Mouse (Mus musculus) cerebral cortex, adult 2 months (tissue): Measurements from ENCODE around the gene Prkca.

ENCODE experiments used
- whole genome bisulfite sequencing: fragments of 180-500 bp; shearing (Covaris S2); methylation state at CpG from one replicate; pipeline ENCODE4 v1.1.7; 2018; 5-methylcytosine and 5-hydroxymethylcytosine counted together

Prkca gene

GRCm38 (mm10) chr11:108260775-108261517 lies 82.8 kb downstream of the Prkca start:
- 87% methylated on average over 6 of the region's 6 CpGs for WGBS

DNA sequence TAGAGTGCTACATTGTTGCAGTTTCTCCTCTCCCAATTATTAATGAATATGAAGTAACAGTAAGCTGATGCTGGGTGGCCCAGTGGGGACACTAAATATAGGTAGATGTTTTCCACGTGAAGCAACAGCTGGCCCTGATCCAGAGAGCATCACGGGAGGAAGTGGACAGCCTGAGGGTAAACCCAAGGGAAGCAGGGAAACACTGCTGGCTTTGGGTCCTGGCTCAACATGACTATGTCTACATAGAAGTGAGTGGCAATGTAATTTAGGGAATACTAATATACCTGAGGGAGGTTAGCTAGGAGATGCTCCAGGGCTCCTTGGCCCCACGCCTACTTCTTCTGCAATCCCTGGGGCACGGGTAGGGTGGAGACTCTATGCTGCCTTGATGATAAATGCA lies 84.3 kb downstream of the Prkca start:
- WGBS: 37% methylated on average over 4 of the region's 4 CpGs

DNA sequence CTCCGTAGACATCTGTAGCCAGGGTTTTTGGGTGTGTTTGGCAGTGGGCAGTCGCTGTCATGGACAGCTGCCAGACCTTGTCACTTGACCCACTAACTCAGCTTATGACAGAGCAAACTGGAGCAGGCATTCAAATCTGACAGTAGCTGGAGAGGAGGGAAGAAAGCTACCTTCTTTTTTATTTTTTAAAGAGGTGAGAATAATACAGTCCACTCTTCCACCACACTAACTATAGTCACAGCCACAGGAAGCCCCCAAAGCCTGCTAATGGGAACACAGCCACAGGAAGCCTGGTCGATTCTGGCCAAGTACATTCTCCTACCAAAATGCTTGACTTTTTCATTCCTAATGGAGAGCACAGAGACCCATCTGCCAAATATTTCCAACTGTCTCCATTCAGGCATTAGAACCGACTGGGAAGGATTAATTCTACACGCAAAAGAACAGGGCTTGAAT lies 84.9 kb downstream of the Prkca start:
- WGBS: 27% methylated on average over 5 of the region's 5 CpGs

DNA sequence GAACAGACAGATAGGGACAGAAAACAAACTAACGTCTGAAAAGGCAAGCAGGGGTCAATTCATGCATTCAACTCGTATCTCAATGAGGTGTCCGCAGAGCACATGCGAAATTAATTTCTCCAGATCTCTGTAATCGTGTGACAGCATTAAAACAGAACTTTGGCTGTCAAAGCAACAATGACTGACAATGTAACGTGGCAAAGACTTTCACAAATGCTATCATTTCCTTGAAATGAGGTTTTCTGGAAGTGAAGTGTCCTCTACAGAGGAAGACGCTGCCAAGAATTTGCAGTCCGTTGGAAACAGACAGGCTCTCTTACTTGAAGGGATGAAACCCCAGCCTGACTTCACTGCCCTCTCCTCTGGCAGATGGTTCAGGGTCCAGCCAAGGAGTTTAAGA lies 85.8 kb downstream of the Prkca start:
- WGBS: 77% methylated on average over 8 of the region's 8 CpGs

DNA sequence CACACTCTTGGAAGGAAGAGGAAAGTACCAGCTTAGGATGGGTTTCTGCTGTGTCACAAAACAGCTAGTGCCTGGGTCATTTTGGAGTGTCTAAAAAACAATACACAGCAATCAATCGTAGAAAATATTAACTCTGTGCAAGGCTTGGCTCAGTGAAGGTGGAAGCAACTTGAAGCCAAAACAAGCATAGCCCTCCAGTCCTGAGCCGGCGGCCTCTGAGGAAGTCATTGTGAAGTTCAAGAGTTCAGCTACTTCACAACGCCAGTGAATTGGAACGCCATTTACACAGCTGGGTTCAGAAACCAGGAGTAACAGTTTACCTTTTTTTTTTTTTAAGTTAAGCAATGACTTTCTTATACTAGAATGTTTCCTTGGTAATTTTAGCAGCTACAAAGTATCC lies 89.0 kb downstream of the Prkca start:
- WGBS: 84% methylated on average over 5 of the region's 5 CpGs

DNA sequence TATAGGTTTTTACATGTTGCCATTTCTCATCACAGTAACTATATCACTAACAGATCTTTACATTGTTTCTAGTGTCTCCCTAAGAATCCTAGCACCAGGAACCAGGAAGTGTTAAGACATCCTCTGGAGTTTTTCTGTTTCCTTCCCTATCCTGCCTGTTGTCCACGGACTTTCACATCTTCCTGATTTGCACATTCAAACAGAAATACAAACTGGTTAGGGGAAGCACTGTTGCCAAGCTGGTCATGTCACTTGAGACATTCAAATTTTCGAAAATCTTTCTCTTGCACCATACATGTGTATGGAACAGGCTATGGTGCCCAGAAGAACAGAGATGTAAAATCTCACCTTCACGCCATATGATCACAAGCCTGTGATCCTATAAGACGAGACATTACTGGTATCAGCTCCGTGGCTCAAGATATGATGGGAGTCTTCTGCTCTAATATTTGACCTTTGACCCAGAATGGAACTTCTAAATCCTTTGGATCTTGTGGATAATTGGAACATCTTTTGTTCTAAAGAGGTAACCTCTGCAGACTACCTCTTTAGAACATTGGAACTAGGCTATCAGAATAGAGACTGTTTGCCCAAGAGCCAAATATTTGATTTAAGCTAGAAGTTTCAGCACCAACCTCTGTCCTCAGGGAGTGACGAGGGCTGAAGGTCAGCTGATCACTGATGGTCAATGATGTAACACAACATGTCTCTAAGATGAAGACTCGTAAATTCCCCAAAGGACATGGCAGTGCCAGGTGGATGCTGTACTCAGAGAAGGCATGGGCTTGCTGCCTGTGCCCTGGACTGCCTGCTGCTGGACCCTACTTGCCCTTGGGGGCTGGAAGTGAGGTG lies 91.6 kb downstream of the Prkca start:
- WGBS: 94% methylated on average over 7 of the region's 7 CpGs

DNA sequence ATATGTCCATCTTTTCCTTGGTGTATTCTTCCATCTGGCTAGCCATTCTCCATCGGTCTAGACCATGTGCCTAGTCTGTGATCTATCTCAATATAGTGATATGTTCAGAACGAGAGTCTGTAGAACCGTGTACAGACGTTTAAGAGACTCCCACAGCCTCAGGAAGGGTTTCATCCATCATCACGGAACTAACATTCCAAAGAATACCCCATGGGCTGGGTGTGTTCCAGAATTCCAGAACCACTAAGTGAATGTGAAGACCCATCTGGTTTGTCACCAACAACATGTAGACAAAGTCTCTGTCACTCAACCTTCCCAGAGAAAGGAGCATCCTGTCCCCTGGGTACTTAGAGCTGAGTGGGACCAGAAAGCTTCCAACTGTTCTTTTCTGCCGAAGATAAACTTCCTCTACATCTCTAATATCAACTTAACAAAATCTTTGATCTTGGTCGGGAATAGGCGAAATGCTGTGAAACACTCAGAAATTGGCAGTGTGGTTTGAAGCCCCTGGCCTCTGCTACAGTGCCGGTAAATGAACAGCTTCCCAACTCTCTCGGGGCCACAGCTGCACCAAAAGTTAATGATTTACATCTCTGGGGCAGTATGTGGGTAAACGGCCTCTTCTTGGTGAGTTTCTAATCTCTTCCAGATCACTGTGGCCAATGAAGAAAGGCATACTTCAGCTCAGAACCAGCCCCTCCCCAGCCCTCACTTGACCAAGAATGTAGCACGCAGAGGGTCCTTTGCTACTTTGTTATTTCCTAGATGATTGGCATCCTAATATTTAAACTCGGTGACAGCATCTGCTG lies 92.7 kb downstream of the Prkca start:
- 80% methylated on average over 13 of the region's 13 CpGs for WGBS

GRCm38 (mm10) chr11:108250146-108250635 lies 93.5 kb downstream of the Prkca start:
- 80% methylated on average over 1 of the region's 1 CpGs for WGBS

GRCm38 (mm10) chr11:108249487-108249886 lies 94.2 kb downstream of the Prkca start:
- 55% methylated on average over 5 of the region's 5 CpGs for WGBS

DNA sequence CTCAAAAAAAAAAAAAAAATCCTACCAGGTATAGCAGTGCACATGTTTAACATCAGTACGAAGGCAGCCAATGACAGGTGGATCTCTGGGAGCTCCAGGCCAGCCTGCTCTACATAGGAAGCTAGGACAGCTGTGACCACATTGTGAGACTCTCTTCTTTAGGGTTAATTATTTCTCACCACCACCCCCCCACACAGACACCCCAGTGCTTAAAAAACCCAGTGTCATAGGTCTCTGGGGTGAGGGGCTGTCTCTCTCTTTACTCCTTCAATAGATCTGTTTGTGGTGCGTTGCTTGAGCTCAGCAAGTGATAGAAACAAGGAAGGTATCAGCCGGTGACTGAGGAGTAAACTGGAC lies 94.7 kb downstream of the Prkca start:
- 84% methylated on average over 3 of the region's 3 CpGs for WGBS

DNA sequence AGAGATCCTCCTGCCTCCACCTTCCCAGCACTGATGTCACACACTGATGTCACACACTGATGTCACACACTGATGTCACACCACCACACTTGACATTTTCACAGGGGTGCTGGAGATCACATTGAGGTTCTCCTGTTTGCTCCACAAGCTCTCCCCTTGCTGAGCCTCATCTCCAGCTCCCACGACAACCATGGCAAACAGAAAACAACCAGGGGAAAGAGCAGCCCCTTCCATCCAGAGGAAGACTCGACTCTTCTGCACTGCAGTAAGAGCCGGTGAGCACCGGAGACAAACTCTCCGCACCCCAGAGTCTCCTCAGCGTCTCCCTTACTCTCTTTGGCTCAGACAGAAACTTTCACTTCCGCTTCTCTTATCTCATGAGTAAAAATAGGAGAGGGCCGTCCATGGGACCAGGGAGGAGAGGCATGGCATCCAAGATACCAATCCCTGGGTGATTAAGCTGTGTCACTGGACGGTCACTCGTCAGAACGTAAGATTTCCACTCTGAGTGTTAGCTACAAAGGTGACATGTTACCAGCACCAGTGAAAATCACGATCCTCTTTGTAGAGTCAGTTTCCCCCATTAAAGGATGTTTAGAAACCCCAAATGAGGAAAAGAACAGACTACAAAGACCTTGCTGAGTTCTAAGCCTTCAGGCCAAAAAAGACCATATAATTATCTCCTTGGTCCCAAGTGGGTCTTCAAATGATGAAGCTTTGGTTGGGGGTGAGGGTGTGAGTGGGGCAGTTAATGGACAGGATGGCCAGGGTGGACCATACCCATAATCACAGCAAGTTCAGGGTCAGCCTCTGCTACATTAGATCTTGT lies 95.3 kb downstream of the Prkca start:
- WGBS: 80% methylated on average over 12 of the region's 12 CpGs

DNA sequence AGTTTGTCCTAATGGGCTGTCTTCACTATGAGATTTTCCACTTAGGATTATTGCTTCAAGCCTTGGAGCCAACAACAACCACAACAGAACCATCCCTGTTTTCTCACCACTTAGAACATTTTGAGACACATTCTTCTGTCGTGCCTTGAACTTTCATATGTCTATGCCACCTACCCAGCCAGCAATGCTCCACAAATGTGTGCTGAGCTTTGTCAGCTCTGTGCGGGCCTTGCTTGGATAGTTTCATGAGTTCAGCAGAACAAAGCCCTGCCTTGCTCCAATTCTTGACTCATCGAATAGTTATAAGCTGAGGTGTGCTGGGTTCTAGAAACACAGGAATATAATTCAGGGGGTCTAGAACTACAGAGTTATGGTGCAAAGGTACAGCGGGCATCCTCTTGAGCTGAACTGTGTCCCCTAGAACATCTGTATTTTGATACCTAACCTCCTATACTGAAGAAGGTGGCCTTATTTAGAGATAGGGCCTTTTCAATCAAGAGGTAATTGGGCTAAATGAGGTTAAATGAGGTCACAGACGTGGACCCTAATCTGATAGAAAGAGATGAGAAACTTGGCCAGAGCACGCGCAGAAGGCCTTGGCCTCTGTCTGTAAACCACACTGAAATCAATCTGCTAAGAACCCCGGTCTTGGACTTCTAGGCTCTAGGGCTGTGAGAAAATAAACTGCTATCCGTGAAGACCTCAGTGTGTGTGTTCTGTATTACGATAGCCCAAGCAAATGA lies 96.4 kb downstream of the Prkca start:
- 87% methylated on average over 10 of the region's 10 CpGs for WGBS

DNA sequence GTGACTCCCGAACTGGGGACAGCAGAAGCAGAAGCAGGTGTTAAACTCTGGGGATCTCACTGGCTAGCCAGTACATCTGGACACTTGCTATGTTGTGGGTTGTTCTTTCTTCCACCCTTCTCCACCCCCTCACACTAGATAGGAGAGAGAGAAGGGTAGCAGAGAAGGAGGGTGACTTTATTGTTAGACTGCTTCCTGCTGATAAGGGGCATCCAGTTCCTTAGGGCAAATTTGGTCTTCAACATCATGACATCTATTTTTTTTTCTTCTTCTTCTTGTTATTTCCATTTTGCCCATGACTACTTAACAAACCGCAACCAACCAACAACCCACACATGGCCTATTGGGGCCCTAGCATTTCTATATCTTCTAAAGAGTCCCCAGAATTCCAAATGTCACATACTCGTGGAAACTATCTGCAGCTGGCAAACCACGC lies 97.4 kb downstream of the Prkca start:
- 73% methylated on average over 4 of the region's 4 CpGs for WGBS

GRCm38 (mm10) chr11:108244241-108244640 lies 99.5 kb downstream of the Prkca start:
- WGBS: 64% methylated on average over 2 of the region's 2 CpGs

- WGBS: 36% methylated on average over 2 of the region's 2 CpGs
Observed at GRCm38 (mm10) chr11:108243633-108244032, 100.1 kb downstream of the Prkca start.

GRCm38 (mm10) chr11:108240924-108241498 lies 102.7 kb downstream of the Prkca start:
- 91% methylated on average over 11 of the region's 11 CpGs for WGBS

GRCm38 (mm10) chr11:108239173-108239572 lies 104.6 kb downstream of the Prkca start:
- WGBS: 84% methylated on average over 4 of the region's 4 CpGs

- WGBS: 73% methylated on average over 10 of the region's 10 CpGs
Observed at GRCm38 (mm10) chr11:108236754-108237428, 106.8 kb downstream of the Prkca start.

GRCm38 (mm10) chr11:108236195-108236594 lies 107.5 kb downstream of the Prkca start:
- 52% methylated on average over 2 of the region's 2 CpGs for WGBS
